ENCODE assay signal across 15 mouse cellular contexts in the genomic region with DNA sequence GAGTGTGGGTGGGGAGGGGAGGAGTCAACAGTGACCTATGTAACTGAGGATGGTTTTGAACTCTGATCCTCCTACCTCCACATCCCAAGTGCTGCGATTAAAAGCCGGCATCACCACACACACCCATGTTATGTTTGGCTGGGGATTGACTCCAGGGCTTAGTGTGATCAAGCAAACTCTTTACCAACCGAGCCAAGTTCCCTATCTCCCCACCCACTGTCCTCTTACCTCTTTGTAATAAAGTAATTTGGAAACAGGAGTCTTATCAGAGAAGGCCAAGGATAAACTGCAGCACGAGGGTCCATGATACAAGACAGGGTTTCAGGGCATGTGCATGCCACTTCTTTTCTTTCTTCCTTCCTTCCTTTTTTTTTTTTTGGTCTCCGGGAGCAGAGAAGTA. TPM values are rescaled to one million over a fixed set of nuclear protein-coding genes. Genes with fewer than 3 reads are reported as not detected.
DNase-seq lines count a peak whose midpoint lies in the region; ATAC-seq and TF ChIP-seq lines count a peak whose summit lies in the region.
"Had no signal": no experiment of that assay in that cellular context is flagged by ENCODE, and none has a peak within 500 bp of the region (broad histone marks: within the 10 kb centered on the region; RNA-seq: fewer than 3 reads in every experiment).

No protein-coding gene starts in this region.

- H3K4me2 ChIP-seq in intestine, embryonic 16.5 days (ENCODE audit: low read depth, low read length), result peak overlapping the region; percentile 16; the same call in 1 of the 2 replicates
- no peak overlapping the region for H3K4me2 ChIP-seq in intestine, embryonic 15.5 days (replicated peaks)
- peak overlapping the region; percentile 56 for H3K4me2 ChIP-seq in myocyte (ENCODE audit: low read depth)
- H3K4me2 ChIP-seq in stomach, postnatal 0 days (replicated peaks; ENCODE audit: low read depth), result no peak overlapping the region
- H3K4me2 ChIP-seq in kidney, embryonic 15.5 days, result no peak overlapping the region
- H3K4me2 ChIP-seq: embryonic facial prominence, embryonic 12.5 days; forebrain, embryonic 15.5 days; hindbrain, embryonic 12.5 days had no signal

- H3K9ac ChIP-seq in intestine, embryonic 16.5 days (ENCODE audit: low read depth, low read length), result no peak overlapping the region
- H3K9ac ChIP-seq in intestine, embryonic 15.5 days, result no peak overlapping the region
- no peak overlapping the region for H3K9ac ChIP-seq in stomach, postnatal 0 days (ENCODE audit: low read length)
- H3K9ac ChIP-seq in kidney, embryonic 15.5 days, result no peak overlapping the region
- H3K9ac ChIP-seq: embryonic facial prominence, embryonic 12.5 days; forebrain, embryonic 15.5 days; hindbrain, embryonic 12.5 days had no signal

- TF ChIP-seq CTCF in stomach, postnatal 0 days (IDR thresholded peaks at IDR 0.05; ENCODE audit: low read depth), result no peak

- no peak overlapping the region for H3ac ChIP-seq in myocyte (ENCODE audit: control insufficient read depth, insufficient read length)

- H3K79me2 ChIP-seq in myocyte (ENCODE audit: control insufficient read depth, insufficient read depth), result peaks cover 11% of the 10 kb centered on the region

- no peaks in the 10 kb centered on the region for H3K36me3 ChIP-seq in intestine, embryonic 16.5 days (ENCODE audit: control insufficient read depth, insufficient read depth, low read length)
- no peaks in the 10 kb centered on the region for H3K36me3 ChIP-seq in intestine, embryonic 15.5 days
- peaks cover 7% of the 10 kb centered on the region for H3K36me3 ChIP-seq in embryonic facial prominence, embryonic 10.5 days (replicated peaks)
- no peaks in the 10 kb centered on the region for H3K36me3 ChIP-seq in myocyte (ENCODE audit: control insufficient read depth, insufficient read depth)
- H3K36me3 ChIP-seq in stomach, postnatal 0 days (ENCODE audit: control insufficient read depth, insufficient read depth, low read length), result no peaks in the 10 kb centered on the region
- peaks cover 5% of the 10 kb centered on the region; the same call in 1 of the 2 replicates for H3K36me3 ChIP-seq in kidney, embryonic 15.5 days
- H3K36me3 ChIP-seq: embryonic facial prominence, embryonic 12.5 days; forebrain, embryonic 15.5 days; hindbrain, embryonic 12.5 days had no signal

- WGBS in intestine, embryonic 16.5 days, result 69% methylated on average over 5 of the region's 5 CpGs
- 66% methylated on average over 5 of the region's 5 CpGs for WGBS in intestine, embryonic 15.5 days
- 86% methylated on average over 5 of the region's 5 CpGs for WGBS in embryonic facial prominence, embryonic 10.5 days
- 38% methylated on average over 5 of the region's 5 CpGs for WGBS in stomach, postnatal 0 days
- WGBS in kidney, embryonic 15.5 days, result 76% methylated on average over 5 of the region's 5 CpGs

- H3K27me3 ChIP-seq in intestine, embryonic 16.5 days (replicated peaks; ENCODE audit: control insufficient read depth, insufficient read depth, low read length), result no peaks in the 10 kb centered on the region
- no peaks in the 10 kb centered on the region for H3K27me3 ChIP-seq in intestine, embryonic 15.5 days (replicated peaks)
- no peaks in the 10 kb centered on the region for H3K27me3 ChIP-seq in embryonic facial prominence, embryonic 10.5 days (replicated peaks; ENCODE audit: low read depth, poor library complexity, severe bottlenecking)
- H3K27me3 ChIP-seq in myocyte (ENCODE audit: control insufficient read depth, insufficient read depth, insufficient read length), result no peaks in the 10 kb centered on the region
- H3K27me3 ChIP-seq in stomach, postnatal 0 days (ENCODE audit: control insufficient read depth, insufficient read depth, low read length), result no peaks in the 10 kb centered on the region
- no peaks in the 10 kb centered on the region for H3K27me3 ChIP-seq in kidney, embryonic 15.5 days
- H3K27me3 ChIP-seq: CH12.LX; embryonic facial prominence, embryonic 12.5 days; forebrain, embryonic 15.5 days; hindbrain, embryonic 12.5 days had no signal

- no peak for TF ChIP-seq EP300 in stomach, postnatal 0 days (optimal IDR thresholded peaks at IDR 0.05)

- no peak for DNase-seq in embryonic facial prominence, embryonic 10.5 days (ENCODE audit: low spot score)
- no peak for DNase-seq in stomach, postnatal 0 days (ENCODE audit: low spot score)
- no peak for DNase-seq in kidney, postnatal 25 days

- no peak overlapping the region for H3K4me3 ChIP-seq in intestine, embryonic 16.5 days (ENCODE audit: low read length)
- H3K4me3 ChIP-seq in intestine, embryonic 15.5 days (replicated peaks), result no peak overlapping the region
- peak overlapping the region; percentile 13; the same call in 1 of the 2 replicates for H3K4me3 ChIP-seq in embryonic facial prominence, embryonic 10.5 days
- no peak overlapping the region for H3K4me3 ChIP-seq in myocyte
- H3K4me3 ChIP-seq in stomach, postnatal 0 days (ENCODE audit: low read depth, low read length), result no peak overlapping the region
- H3K4me3 ChIP-seq in kidney, embryonic 15.5 days (replicated peaks), result no peak overlapping the region
- H3K4me3 ChIP-seq: embryonic facial prominence, embryonic 12.5 days; forebrain, embryonic 15.5 days; hindbrain, embryonic 12.5 days had no signal

- no peak for TF ChIP-seq POLR2A in myocyte (IDR thresholded peaks at IDR 0.05; ENCODE audit: insufficient read length, low read depth)

- H3K27ac ChIP-seq in intestine, embryonic 16.5 days (ENCODE audit: low read length), result peak overlapping the region; percentile 94
- H3K27ac ChIP-seq in intestine, embryonic 15.5 days, result no peak overlapping the region
- no peak overlapping the region for H3K27ac ChIP-seq in embryonic facial prominence, embryonic 10.5 days (replicated peaks)
- peak overlapping the region; percentile 30; the same call in 1 of the 2 replicates for H3K27ac ChIP-seq in stomach, postnatal 0 days (replicated peaks)
- no peak overlapping the region for H3K27ac ChIP-seq in kidney, embryonic 15.5 days
- H3K27ac ChIP-seq: embryonic facial prominence, embryonic 12.5 days; forebrain, embryonic 15.5 days; hindbrain, embryonic 12.5 days had no signal

- H3K9me3 ChIP-seq in intestine, embryonic 16.5 days (ENCODE audit: control insufficient read depth, low read length), result 0 out of 2 replicates have a peak, but pooled peaks cover 2% of the 10 kb centered on the region
- no peaks in the 10 kb centered on the region for H3K9me3 ChIP-seq in intestine, embryonic 15.5 days
- 0 out of 2 replicates have a peak, but pooled peaks cover 2% of the 10 kb centered on the region for H3K9me3 ChIP-seq in embryonic facial prominence, embryonic 10.5 days
- H3K9me3 ChIP-seq in stomach, postnatal 0 days (ENCODE audit: control insufficient read depth, low read length), result no peaks in the 10 kb centered on the region
- 0 out of 2 replicates have a peak, but pooled peaks cover 3% of the 10 kb centered on the region for H3K9me3 ChIP-seq in kidney, embryonic 15.5 days (replicated peaks)
- H3K9me3 ChIP-seq: embryonic facial prominence, embryonic 12.5 days; forebrain, embryonic 15.5 days had no signal

- peaks cover 26% of the 10 kb centered on the region for H3K4me1 ChIP-seq in intestine, embryonic 16.5 days (ENCODE audit: control insufficient read depth, insufficient read depth, low read length)
- H3K4me1 ChIP-seq in intestine, embryonic 15.5 days (replicated peaks), result peaks cover 18% of the 10 kb centered on the region; the same call in 1 of the 2 replicates
- H3K4me1 ChIP-seq in embryonic facial prominence, embryonic 10.5 days, result peaks cover 26% of the 10 kb centered on the region
- H3K4me1 ChIP-seq in stomach, postnatal 0 days (replicated peaks; ENCODE audit: control insufficient read depth, insufficient read depth), result peaks cover 3% of the 10 kb centered on the region; the same call in 1 of the 2 replicates
- peaks cover 27% of the 10 kb centered on the region for H3K4me1 ChIP-seq in kidney, embryonic 15.5 days

- ATAC-seq in intestine, embryonic 16.5 days, result no peak
- no peak for ATAC-seq in intestine, embryonic 15.5 days
- no peak for ATAC-seq in stomach, postnatal 0 days (ENCODE audit: low FRiP score, low TSS enrichment)
- ATAC-seq in kidney, embryonic 15.5 days (replicated peaks; ENCODE audit: low FRiP score), result no peak
- ATAC-seq: forebrain, embryonic 15.5 days; hindbrain, embryonic 16.5 days had no signal

RNA-seq across cellular contexts. Expression of a gene that starts 0.8 kb away (rescaled TPM):
- 260 and 274 TPM in 2 replicates for polyA plus RNA-seq in intestine, embryonic 16.5 days (2015; fragmentation: Nextera tagmentation; extraction: Ambion mirVana)
- 210 and 225 TPM in 2 replicates for polyA plus RNA-seq in intestine, embryonic 15.5 days (2015; fragmentation: Nextera tagmentation; extraction: Ambion mirVana)
- polyA plus RNA-seq in embryonic facial prominence, embryonic 10.5 days (2016; fragmentation: Nextera tagmentation; extraction: Ambion mirVana), result 233 and 242 TPM in 2 replicates
- 78.2 TPM for polyA plus RNA-seq in myocyte (2012; fragmentation: generic; extraction: Trizol)
- polyA plus RNA-seq in stomach, postnatal 0 days (2015; fragmentation: Nextera tagmentation; extraction: Ambion mirVana), result 94.0 and 97.1 TPM in 2 replicates
- 196 and 208 TPM in 2 replicates for polyA plus RNA-seq in kidney, embryonic 15.5 days (2015; fragmentation: Nextera tagmentation; extraction: Ambion mirVana)

RNA-seq across cellular contexts. Expression of a gene that starts 27.1 kb away (rescaled TPM):
- 0.39 TPM in 2 replicates for polyA plus RNA-seq in intestine, embryonic 16.5 days (2015; fragmentation: Nextera tagmentation; extraction: Ambion mirVana)
- polyA plus RNA-seq in intestine, embryonic 15.5 days (2015; fragmentation: Nextera tagmentation; extraction: Ambion mirVana), result 0.30 TPM in 1 of 2 replicates, not detected in the other
- 0.23 and 0.44 TPM in 2 replicates for polyA plus RNA-seq in embryonic facial prominence, embryonic 10.5 days (2016; fragmentation: Nextera tagmentation; extraction: Ambion mirVana)
- not detected for polyA plus RNA-seq in myocyte (2012; fragmentation: generic; extraction: Trizol)
- 0.08 and 0.16 TPM in 2 replicates for polyA plus RNA-seq in stomach, postnatal 0 days (2015; fragmentation: Nextera tagmentation; extraction: Ambion mirVana)
- 0.14 and 0.30 TPM in 2 replicates for polyA plus RNA-seq in kidney, embryonic 15.5 days (2015; fragmentation: Nextera tagmentation; extraction: Ambion mirVana)
- polyA plus RNA-seq: forebrain, embryonic 11.5 days; forebrain, embryonic 15.5 days; frontal cortex, adult 2 months; heart, embryonic 14.5 days had no signal

RNA-seq across cellular contexts. Expression of a gene that starts 37.5 kb away (rescaled TPM):
- polyA plus RNA-seq in intestine, embryonic 16.5 days (2015; fragmentation: Nextera tagmentation; extraction: Ambion mirVana), result 3.9 and 5.2 TPM in 2 replicates
- polyA plus RNA-seq in intestine, embryonic 15.5 days (2015; fragmentation: Nextera tagmentation; extraction: Ambion mirVana), result 5.4 and 6.4 TPM in 2 replicates
- polyA plus RNA-seq in embryonic facial prominence, embryonic 10.5 days (2016; fragmentation: Nextera tagmentation; extraction: Ambion mirVana), result 5.9 and 6.5 TPM in 2 replicates
- polyA plus RNA-seq in myocyte (2012; fragmentation: generic; extraction: Trizol), result 24.5 TPM
- 7.9 and 10.0 TPM in 2 replicates for polyA plus RNA-seq in stomach, postnatal 0 days (2015; fragmentation: Nextera tagmentation; extraction: Ambion mirVana)
- polyA plus RNA-seq in kidney, embryonic 15.5 days (2015; fragmentation: Nextera tagmentation; extraction: Ambion mirVana), result 4.1 and 6.3 TPM in 2 replicates

RNA-seq across cellular contexts. Expression of a gene that starts 59.3 kb away (rescaled TPM):
- polyA plus RNA-seq in intestine, embryonic 16.5 days (2015; fragmentation: Nextera tagmentation; extraction: Ambion mirVana), result 47.2 and 55.0 TPM in 2 replicates
- polyA plus RNA-seq in intestine, embryonic 15.5 days (2015; fragmentation: Nextera tagmentation; extraction: Ambion mirVana), result 48.8 and 50.7 TPM in 2 replicates
- 43.7 and 46.4 TPM in 2 replicates for polyA plus RNA-seq in embryonic facial prominence, embryonic 10.5 days (2016; fragmentation: Nextera tagmentation; extraction: Ambion mirVana)
- 120 TPM for polyA plus RNA-seq in myocyte (2012; fragmentation: generic; extraction: Trizol)
- polyA plus RNA-seq in stomach, postnatal 0 days (2015; fragmentation: Nextera tagmentation; extraction: Ambion mirVana), result 35.4 and 35.7 TPM in 2 replicates
- polyA plus RNA-seq in kidney, embryonic 15.5 days (2015; fragmentation: Nextera tagmentation; extraction: Ambion mirVana), result 45.7 and 58.1 TPM in 2 replicates

Comparison
In these comparisons a context has a peak if more than half of its experiments do, and no peak if none do; other contexts are left out.
1. H3K27ac ChIP-seq: peak in intestine, embryonic 16.5 days (single experiment) and stomach, postnatal 0 days (single experiment); none in intestine, embryonic 15.5 days (single experiment), embryonic facial prominence, embryonic 10.5 days (single experiment) and kidney, embryonic 15.5 days (single experiment).
2. H3K4me2 ChIP-seq: peak in intestine, embryonic 16.5 days (single experiment) and myocyte (single experiment); none in intestine, embryonic 15.5 days (single experiment), stomach, postnatal 0 days (single experiment) and kidney, embryonic 15.5 days (single experiment).